Mouse (Mus musculus) bone marrow, adult 2 months (tissue): ENCODE measurements around the gene Ski. TPM values are rescaled to one million over a fixed set of nuclear protein-coding genes. Genes with fewer than 3 reads are reported as not detected.
"Not testable (repeated sequence)": the region's sequence is repeated elsewhere in the genome, so short reads cannot be mapped to it uniquely, and the experiment has no call there.

Experiments
- H3K27ac ChIP-seq: fragments of 200-500 bp; 2 replicates; pipeline ENCODE4 v1.5.1; 2012; ENCODE audit warnings: low read depth, mild to moderate bottlenecking, control low read depth, inconsistent platforms, low read length; ENCODE audit not compliant: control insufficient read depth, poor library complexity, insufficient read depth
- H3K4me1 ChIP-seq: fragments of 200-500 bp; 2 replicates; pipeline ENCODE4 v1.6.1; 2011; ENCODE audit warnings: low read length; ENCODE audit not compliant: control insufficient read depth, insufficient read depth
- H3K4me3 ChIP-seq: fragments of 200-500 bp; replicated peaks from 2 replicates; pipeline ENCODE3; 2011; ENCODE audit warnings: mild to moderate bottlenecking, low read depth, low read length, control low read depth; ENCODE audit not compliant: control insufficient read depth
- CTCF ChIP-seq: fragments of 200-500 bp; IDR thresholded peaks from 2 replicates; pipeline ENCODE4 v1.5.1; 2011; ENCODE audit warnings: low read length, control low read depth; ENCODE audit not compliant: control insufficient read depth, insufficient read depth
- POLR2A ChIP-seq: fragments of 200-500 bp; IDR thresholded peaks from 2 replicates; pipeline ENCODE4 v1.6.1; 2011; ENCODE audit warnings: low read depth, mild to moderate bottlenecking, control low read depth, low read length, borderline replicate concordance; ENCODE audit not compliant: control insufficient read depth
- WGBS: fragments of 180-500 bp; shearing (Covaris S2); methylation state at CpG from one replicate; pipeline ENCODE4 v1.1.7; 2018; 5-methylcytosine and 5-hydroxymethylcytosine counted together
- polyA plus RNA-seq: library from polyadenylated mRNA; stranded (reverse); fragments of >200 nt; gene quantifications from 2 replicates; pipeline ENCODE4 v1.2.4, GENCODE M21; 2011; ENCODE audit warnings: low replicate concordance; ENCODE audit not compliant: missing spikeins, insufficient read depth, insufficient read length

Gene Ski
- polyA plus RNA-seq, 1 experiment = 10.4 TPM

GRCm38 (mm10) chr4:155249648-155250351 is 27.4 kb upstream of the Ski start, which contains the start of gene Faap20:
Gene Faap20, plus strand, starts transcription at chr4:155249802.
- H3K4me1 ChIP-seq = no peaks in the 10 kb centered on the region; the same call in 1 of the 2 replicates
- TF ChIP-seq CTCF (no peak), POLR2A (peak; percentile 77; the same call in 1 of the 2 replicates)
- under 1% methylated on average over 57 of the region's 58 CpGs for WGBS
- peak within 1 kb of the TSS; percentile 83 for H3K4me3 ChIP-seq
- peak within 1 kb of the TSS; percentile 95 for H3K27ac ChIP-seq

GRCm38 (mm10) chr4:155249257-155249647 is 26.9 kb upstream of the Ski start:
- Histone ChIP-seq H3K4me3 (peak overlapping the region; percentile 83), H3K27ac (peak overlapping the region; percentile 95), H3K4me1 (no peaks in the 10 kb centered on the region; the same call in 1 of the 2 replicates)
- TF ChIP-seq CTCF (peak; percentile 98), POLR2A (no peak)
- 0% methylated on average over 9 of the region's 9 CpGs for WGBS

- not testable (repeated sequence) for H3K27ac ChIP-seq, H3K4me1 ChIP-seq, H3K4me3 ChIP-seq
- 80% methylated on average over 3 of the region's 3 CpGs for WGBS
Observed at GRCm38 (mm10) chr4:155248054-155248453, 25.7 kb upstream of the Ski start.

GRCm38 (mm10) chr4:155246691-155247105 is 24.3 kb upstream of the Ski start:
- 89% methylated on average over 12 of the region's 12 CpGs for WGBS
- TF ChIP-seq CTCF (no peak), POLR2A (no peak)
- Histone ChIP-seq H3K27ac (no peak overlapping the region), H3K4me3 (no peak overlapping the region), H3K4me1 (no peaks in the 10 kb centered on the region; the same call in 1 of the 2 replicates)

GRCm38 (mm10) chr4:155245770-155246492 is 23.5 kb upstream of the Ski start:
- Histone ChIP-seq H3K27ac (no peak overlapping the region), H3K4me1 (no peaks in the 10 kb centered on the region; the same call in 1 of the 2 replicates), H3K4me3 (no peak overlapping the region)
- TF ChIP-seq CTCF = no peak
- TF ChIP-seq POLR2A = no peak
- WGBS = 49% methylated on average over 6 of the region's 6 CpGs

GRCm38 (mm10) chr4:155243233-155243632 is 20.8 kb upstream of the Ski start:
- WGBS = 81% methylated on average over 12 of the region's 12 CpGs
- no peak overlapping the region for H3K4me3 ChIP-seq
- no peak overlapping the region for H3K27ac ChIP-seq
- TF ChIP-seq POLR2A (no peak), CTCF (no peak)
- H3K4me1 ChIP-seq = no peaks in the 10 kb centered on the region; the same call in 1 of the 2 replicates

GRCm38 (mm10) chr4:155242292-155242691 is 19.9 kb upstream of the Ski start:
- TF ChIP-seq CTCF (no peak), POLR2A (no peak)
- H3K27ac ChIP-seq = no peak overlapping the region
- H3K4me1 ChIP-seq = no peaks in the 10 kb centered on the region; the same call in 1 of the 2 replicates
- 79% methylated on average over 5 of the region's 5 CpGs for WGBS
- no peak overlapping the region for H3K4me3 ChIP-seq

- Histone ChIP-seq H3K27ac (no peak overlapping the region), H3K4me1 (peaks cover 2% of the 10 kb centered on the region), H3K4me3 (no peak overlapping the region)
- 83% methylated on average over 9 of the region's 9 CpGs for WGBS
- TF ChIP-seq POLR2A (no peak), CTCF (no peak)
Observed at GRCm38 (mm10) chr4:155241789-155242188, 19.4 kb upstream of the Ski start.
